Mouse (Mus musculus) thymus, postnatal 4 days (tissue): ENCODE measurements around the gene Ppp2r2d.
A peak's percentile ranks its signal among the peaks of the same experiment; 100 is the strongest.

Experiments used
- DNase-seq: peaks from one replicate; pipeline ENCODE4 v3.0.0; 2021

Gene Ppp2r2d

GRCm38 (mm10) chr7:138845544-138846391 is at the start of gene Ppp2r2d, which contains the start of gene Mapk1ip1:
Ppp2r2d (plus strand) TSS chr7:138846079.
Mapk1ip1 (minus strand) TSS chr7:138846273.
- DNase-seq = peak; percentile 97

- DNase-seq = no peak
Observed at GRCm38 (mm10) chr7:138803386-138803785, 42.5 kb upstream of the Ppp2r2d start.

- DNase-seq = no peak
Observed at GRCm38 (mm10) chr7:138807146-138807545, 38.7 kb upstream of the Ppp2r2d start.

GRCm38 (mm10) chr7:138813213-138813875 is 32.5 kb upstream of the Ppp2r2d start:
- DNase-seq = no peak

GRCm38 (mm10) chr7:138818314-138818713 is 27.6 kb upstream of the Ppp2r2d start:
- DNase-seq = peak; percentile 34

GRCm38 (mm10) chr7:138824423-138824822 is 21.5 kb upstream of the Ppp2r2d start:
- no peak for DNase-seq

GRCm38 (mm10) chr7:138824995-138825756 is 20.7 kb upstream of the Ppp2r2d start:
- DNase-seq = no peak

GRCm38 (mm10) chr7:138827812-138828211 is 18.1 kb upstream of the Ppp2r2d start:
- peak; percentile 83 for DNase-seq

- DNase-seq = no peak
Observed at GRCm38 (mm10) chr7:138835028-138835427, 10.9 kb upstream of the Ppp2r2d start.

- peak; percentile 71 for DNase-seq
Observed at GRCm38 (mm10) chr7:138840594-138841021, 5.3 kb upstream of the Ppp2r2d start.

- DNase-seq = no peak
Observed at GRCm38 (mm10) chr7:138841436-138842151, 4.3 kb upstream of the Ppp2r2d start.

- no peak for DNase-seq
Observed at GRCm38 (mm10) chr7:138843421-138843820, 2.5 kb upstream of the Ppp2r2d start.

GRCm38 (mm10) chr7:138845111-138845510 is 768 bp upstream of the Ppp2r2d start:
- no peak for DNase-seq

- no peak for DNase-seq
Observed at GRCm38 (mm10) chr7:138846502-138846991, 668 bp downstream of the Ppp2r2d start.

- peak; percentile 19 for DNase-seq
Observed at GRCm38 (mm10) chr7:138847316-138848027, 1.6 kb downstream of the Ppp2r2d start.

GRCm38 (mm10) chr7:138848028-138848920 is 2.4 kb downstream of the Ppp2r2d start:
- DNase-seq = no peak

- DNase-seq = no peak
Observed at GRCm38 (mm10) chr7:138850083-138850482, 4.2 kb downstream of the Ppp2r2d start.

- no peak for DNase-seq
Observed at GRCm38 (mm10) chr7:138853417-138854031, 7.6 kb downstream of the Ppp2r2d start.

GRCm38 (mm10) chr7:138854201-138854600 is 8.3 kb downstream of the Ppp2r2d start:
- no peak for DNase-seq

- DNase-seq = no peak
Observed at GRCm38 (mm10) chr7:138856670-138857069, 10.8 kb downstream of the Ppp2r2d start.
